11 mouse cellular contexts compared by ENCODE assay signal in the genomic region with DNA sequence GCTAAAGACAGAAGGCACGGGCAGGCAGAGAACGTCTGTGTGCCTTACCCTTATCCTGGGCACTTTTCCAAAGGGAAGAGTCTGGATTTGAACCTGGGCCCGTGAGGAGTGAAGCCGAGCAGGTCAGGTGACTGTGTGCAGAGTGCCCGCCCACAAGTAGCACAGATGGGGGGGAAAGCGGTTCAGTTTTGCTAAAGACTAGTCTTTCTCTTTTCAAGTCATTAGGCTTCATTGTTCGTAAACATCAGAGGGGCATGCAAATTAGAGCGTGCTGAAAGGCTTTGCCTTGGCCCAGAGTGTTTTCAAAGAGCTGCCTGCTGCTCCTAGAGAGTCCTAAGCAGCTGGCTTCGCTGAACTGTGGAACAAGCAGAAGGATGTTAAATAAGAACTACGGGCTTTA. TPM values are rescaled to one million over a fixed set of nuclear protein-coding genes. Genes with fewer than 3 reads are reported as not detected.
DNase-seq lines count a peak whose midpoint lies in the region; ATAC-seq and TF ChIP-seq lines count a peak whose summit lies in the region.
"Had no signal": no experiment of that assay in that cellular context is flagged by ENCODE, and none has a peak within 500 bp of the region (broad histone marks: within the 10 kb centered on the region; RNA-seq: fewer than 3 reads in every experiment).

No protein-coding gene starts in this region.

- H3K4me2 ChIP-seq in hindbrain, embryonic 11.5 days (replicated peaks; ENCODE audit: low read depth, low read length), result no peak overlapping the region
- no peak overlapping the region for H3K4me2 ChIP-seq in midbrain, embryonic 11.5 days
- H3K4me2 ChIP-seq: lung, embryonic 15.5 days had no signal

- WGBS in hindbrain, embryonic 11.5 days, result 19% methylated on average over 10 of the region's 10 CpGs
- 12% methylated on average over 10 of the region's 10 CpGs for WGBS in midbrain, embryonic 11.5 days

- no peaks in the 10 kb centered on the region for H3K36me3 ChIP-seq in ES-Bruce4 (ENCODE audit: control insufficient read depth, insufficient read depth, low read length, poor library complexity, severe bottlenecking)
- H3K36me3 ChIP-seq in hindbrain, embryonic 11.5 days (ENCODE audit: control insufficient read depth, insufficient read depth, low read length), result no peaks in the 10 kb centered on the region
- peaks cover 12% of the 10 kb centered on the region for H3K36me3 ChIP-seq in midbrain, embryonic 11.5 days (ENCODE audit: control insufficient read depth, insufficient read depth, low read length)

- peak; percentile 94 for DNase-seq in ZHBTc4 (ENCODE audit: low read depth, low spot score)
- DNase-seq in hindbrain, embryonic 11.5 days (ENCODE audit: low spot score), result peak; percentile 69
- peak; percentile 91 for DNase-seq in midbrain, embryonic 11.5 days (ENCODE audit: low spot score, missing footprints)
- DNase-seq in ovary, postnatal 10 days (ENCODE audit: low spot score), result no peak
- no peak for DNase-seq in urinary bladder, adult 2 months (ENCODE audit: low spot score)
- no peak for DNase-seq in adrenal gland, postnatal 25 days
- no peak for DNase-seq in urinary bladder, postnatal 4 days (ENCODE audit: low spot score in 2 of 2)
- DNase-seq: adrenal gland, postnatal 36 days had no signal

- H3K9ac ChIP-seq in ES-Bruce4 (ENCODE audit: low read depth, poor library complexity, severe bottlenecking), result no peak overlapping the region
- no peak overlapping the region for H3K9ac ChIP-seq in hindbrain, embryonic 11.5 days (ENCODE audit: low read depth, low read length)
- H3K9ac ChIP-seq in midbrain, embryonic 11.5 days (ENCODE audit: low read length), result no peak overlapping the region
- H3K9ac ChIP-seq: lung, embryonic 15.5 days had no signal

- H3K27ac ChIP-seq in ES-Bruce4 (ENCODE audit: insufficient read depth, low read length), result peak overlapping the region; percentile 17; the same call in 1 of the 2 replicates
- peak overlapping the region; percentile 65 for H3K27ac ChIP-seq in hindbrain, embryonic 11.5 days (ENCODE audit: low read depth, low read length)
- H3K27ac ChIP-seq in midbrain, embryonic 11.5 days (ENCODE audit: low read depth, low read length), result peak overlapping the region; percentile 80
- H3K27ac ChIP-seq: lung, embryonic 15.5 days had no signal

- TF ChIP-seq CTCF in ES-Bruce4 (IDR thresholded peaks at IDR 0.05; ENCODE audit: low read depth, low read length), result no peak

- peaks cover 3% of the 10 kb centered on the region for H3K4me1 ChIP-seq in ES-Bruce4 (ENCODE audit: control insufficient read depth, insufficient read depth, low read length)
- H3K4me1 ChIP-seq in hindbrain, embryonic 11.5 days (replicated peaks; ENCODE audit: control insufficient read depth, insufficient read depth, low read length), result peaks cover 10% of the 10 kb centered on the region
- H3K4me1 ChIP-seq in midbrain, embryonic 11.5 days (ENCODE audit: control insufficient read depth, insufficient read depth, low read length), result peaks cover 34% of the 10 kb centered on the region
- H3K4me1 ChIP-seq: lung, embryonic 15.5 days had no signal

- no peak for TF ChIP-seq POLR2A in ES-Bruce4 (IDR thresholded peaks at IDR 0.05; ENCODE audit: insufficient read depth, low read length)

- peak; percentile 87 for ATAC-seq in hindbrain, embryonic 11.5 days (ENCODE audit: low FRiP score)
- ATAC-seq in midbrain, embryonic 11.5 days (ENCODE audit: low FRiP score), result peak; percentile 86

- TF ChIP-seq EP300 in ES-Bruce4 (IDR thresholded peaks at IDR 0.05; ENCODE audit: insufficient read depth, low read depth, low read length), result peak; percentile 44; the same call in 1 of the 2 replicates

- H3K4me3 ChIP-seq in ES-Bruce4 (ENCODE audit: low read depth, low read length), result no peak overlapping the region
- H3K4me3 ChIP-seq in hindbrain, embryonic 11.5 days (ENCODE audit: low read depth, low read length), result no peak overlapping the region
- H3K4me3 ChIP-seq in midbrain, embryonic 11.5 days (ENCODE audit: low read depth, low read length), result no peak overlapping the region
- H3K4me3 ChIP-seq: lung, embryonic 15.5 days had no signal

- H3K27me3 ChIP-seq in ES-Bruce4 (ENCODE audit: control insufficient read depth, insufficient read depth, low read length, poor library complexity, severe bottlenecking), result no peaks in the 10 kb centered on the region
- no peaks in the 10 kb centered on the region for H3K27me3 ChIP-seq in hindbrain, embryonic 11.5 days (ENCODE audit: control insufficient read depth, insufficient read depth, low read length)
- no peaks in the 10 kb centered on the region for H3K27me3 ChIP-seq in midbrain, embryonic 11.5 days (ENCODE audit: control insufficient read depth, insufficient read depth, low read length)
- H3K27me3 ChIP-seq: lung, embryonic 15.5 days had no signal

- H3K9me3 ChIP-seq in ES-Bruce4 (replicated peaks; ENCODE audit: control insufficient read depth, insufficient read depth, low read length, poor library complexity, severe bottlenecking), result no peaks in the 10 kb centered on the region
- no peaks in the 10 kb centered on the region for H3K9me3 ChIP-seq in hindbrain, embryonic 11.5 days (ENCODE audit: control insufficient read depth, low read length)
- H3K9me3 ChIP-seq in midbrain, embryonic 11.5 days (ENCODE audit: control insufficient read depth, low read length), result no peaks in the 10 kb centered on the region
- H3K9me3 ChIP-seq: lung, embryonic 15.5 days had no signal

RNA-seq across cellular contexts. Expression of gene Heg1, which starts 50.4 kb away (rescaled TPM):
- polyA plus RNA-seq in ES-Bruce4 (2011; ENCODE audit: insufficient read depth, insufficient read length, low read depth, missing spikeins), result 18.5 and 21.7 TPM in 2 replicates
- 22.8 and 23.4 TPM in 2 replicates for polyA plus RNA-seq in hindbrain, embryonic 11.5 days (2014; fragmentation: Nextera tagmentation; extraction: Ambion mirVana)
- 39.5 and 40.7 TPM in 2 replicates for polyA plus RNA-seq in midbrain, embryonic 11.5 days (2014; fragmentation: Nextera tagmentation; extraction: Ambion mirVana)
- polyA plus RNA-seq in urinary bladder, adult 2 months (2012; rRNA removed), result 66.3 and 86.7 TPM in 2 replicates
- total RNA-seq in adrenal gland, postnatal 25 days (2021), result 48.0 and 50.0 TPM in 2 replicates

RNA-seq across cellular contexts. Expression of gene Muc13, which starts 59.3 kb away (rescaled TPM):
- not detected in 2 replicates for polyA plus RNA-seq in ES-Bruce4 (2011; ENCODE audit: insufficient read depth, insufficient read length, low read depth, missing spikeins)
- polyA plus RNA-seq in hindbrain, embryonic 11.5 days (2014; fragmentation: Nextera tagmentation; extraction: Ambion mirVana), result 0.08 and 0.14 TPM in 2 replicates
- polyA plus RNA-seq in midbrain, embryonic 11.5 days (2014; fragmentation: Nextera tagmentation; extraction: Ambion mirVana), result 0.10 TPM in 2 replicates
- polyA plus RNA-seq in urinary bladder, adult 2 months (2012; rRNA removed), result 0.04 and 0.09 TPM in 2 replicates
- total RNA-seq in adrenal gland, postnatal 25 days (2021), result not detected in 2 replicates
- total RNA-seq: adrenal gland, postnatal 36 days had no signal
- polyA plus RNA-seq: heart, embryonic 14.5 days had no signal

Comparison
In these comparisons a context has a peak if more than half of its experiments do, and no peak if none do; other contexts are left out.
1. H3K27ac ChIP-seq: peak in every context shown above with its lines; median percentile 80 in midbrain, embryonic 11.5 days; 65 in hindbrain, embryonic 11.5 days; 17 in ES-Bruce4.
2. DNase-seq: peak in ZHBTc4 (single experiment), hindbrain, embryonic 11.5 days (single experiment) and midbrain, embryonic 11.5 days (single experiment); none in ovary, postnatal 10 days (single experiment), urinary bladder, adult 2 months (single experiment), adrenal gland, postnatal 25 days (single experiment) and urinary bladder, postnatal 4 days (0 of 2).